Mouse (Mus musculus): Measurements from ENCODE around the gene Fga.

GRCm38 (mm10) chr3:83070231-83070630 is 44.4 kb downstream of the Fga start:
- no peak for TF ChIP-seq GATA1 (IDR thresholded peaks at IDR 0.05; ENCODE audit: borderline replicate concordance, low read length)
- TF ChIP-seq CTCF (IDR thresholded peaks at IDR 0.05; ENCODE audit: low read depth, low read length) = no peak
- no peak for TF ChIP-seq GATA2 (IDR thresholded peaks at IDR 0.05; ENCODE audit: borderline replicate concordance, low read depth, low read length)
- TF ChIP-seq TAL1 (conservative IDR thresholded peaks at IDR 0.05; ENCODE audit: low read depth, low read length) = no peak
